8 mouse cellular contexts compared by ENCODE assay signal in the genomic region with DNA sequence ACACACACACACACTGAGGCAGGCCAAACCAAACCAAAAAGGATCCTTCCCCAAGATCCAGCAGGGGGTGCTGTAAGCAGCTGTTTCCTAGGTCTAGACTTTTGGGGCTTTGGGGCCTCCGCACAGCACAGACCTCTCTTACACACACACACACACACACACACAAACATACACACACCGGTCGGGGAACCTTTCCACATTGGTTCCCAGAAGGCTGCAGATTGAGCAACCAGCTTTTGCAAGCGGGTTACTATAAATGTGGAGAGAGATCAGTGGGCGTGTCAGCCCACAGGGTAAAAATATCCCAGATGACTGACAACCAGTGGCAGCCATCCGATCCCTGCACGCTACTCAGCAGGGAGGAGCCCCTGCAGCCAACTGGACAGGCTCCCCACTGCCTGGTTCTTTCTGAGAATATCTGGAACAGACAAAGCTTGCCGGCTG.
DNase-seq lines count a peak whose midpoint lies in the region; ATAC-seq lines count a peak whose summit lies in the region.

No protein-coding gene starts in this region.

- ATAC-seq in limb, embryonic 15.5 days (ENCODE audit: insufficient number of reproducible peaks, low FRiP score, low TSS enrichment, low read depth), result peak; percentile 40
- ATAC-seq in monocyte, adult 5-6 weeks (replicated peaks; ENCODE audit: insufficient number of reproducible peaks, low FRiP score, low TSS enrichment, poor library complexity, severe bottlenecking), result peak; percentile 68

- peaks cover 35% of the 10 kb centered on the region for H3K4me1 ChIP-seq in limb, embryonic 15.5 days

- 11% methylated on average over 8 of the region's 8 CpGs for WGBS in limb, embryonic 15.5 days

- no peak overlapping the region for H3K4me3 ChIP-seq in limb, embryonic 15.5 days

- H3K4me2 ChIP-seq in limb, embryonic 15.5 days, result peak overlapping the region; percentile 20; the same call in 1 of the 2 replicates

- DNase-seq in B cell, adult 2 months, result peak; percentile 69 to 70
- DNase-seq in T-cell, adult 2 months (ENCODE audit: low spot score), result peak; percentile 24
- DNase-seq in embryo, embryonic 10.5 days (ENCODE audit: low spot score), result peak; percentile 73
- DNase-seq in gonadal fat pad, adult 2 months (ENCODE audit: low read depth), result peak; percentile 98
- DNase-seq in kidney, adult 9 months, result peak; percentile 38
- DNase-seq in thymus, postnatal 0 days (ENCODE audit: low spot score), result peak; percentile 63

- no peak overlapping the region for H3K9ac ChIP-seq in limb, embryonic 15.5 days

- peak overlapping the region; percentile 51 for H3K27ac ChIP-seq in limb, embryonic 15.5 days

- no peaks in the 10 kb centered on the region for H3K27me3 ChIP-seq in limb, embryonic 15.5 days

- no peaks in the 10 kb centered on the region; the same call in 1 of the 2 replicates for H3K36me3 ChIP-seq in limb, embryonic 15.5 days

- H3K9me3 ChIP-seq in limb, embryonic 15.5 days, result no peaks in the 10 kb centered on the region

Comparison
In these comparisons a context has a peak if more than half of its experiments do, and no peak if none do; other contexts are left out.
1. DNase-seq: peak in every context shown above with its lines; median percentile 98 in gonadal fat pad, adult 2 months; 73 in embryo, embryonic 10.5 days; 70 in B cell, adult 2 months; 63 in thymus, postnatal 0 days; 38 in kidney, adult 9 months; 24 in T-cell, adult 2 months.